Mouse (Mus musculus) MEL (cell line): Measurements from ENCODE around the gene Tnip2. TPM values are rescaled to one million over a fixed set of nuclear protein-coding genes. Genes with fewer than 3 reads are reported as not detected.

Source experiments
- DNase-seq: peaks from one replicate; pipeline ENCODE4 v3.0.0; 2011; ENCODE audit warnings: low read depth, low spot score
- H3K27ac ChIP-seq: 2 replicates; pipeline ENCODE4 v1.5.1; 2012; ENCODE audit warnings: low read depth, mild to moderate bottlenecking, control low read depth, low read length, moderate library complexity; ENCODE audit not compliant: control insufficient read depth
- H3K27me3 ChIP-seq, 2 experiments: fragments of 150-350 bp in 1 of 2; sonication (generic) in 1 of 2; 2 replicates each; pipeline ENCODE4 v1.6.1; 2012; ENCODE audit warnings: low read length in 2 of 2, mild to moderate bottlenecking in 2 of 2, improper control_type of control experiment in 1 of 2, moderate library complexity in 1 of 2; ENCODE audit not compliant: insufficient read depth in 2 of 2, control insufficient read depth in 1 of 2
- H3K36me3 ChIP-seq, 2 experiments: 2 replicates each; pipeline ENCODE4 v1.6.1; 2012 to 2014; ENCODE audit warnings: low read length in 2 of 2, improper control_type of control experiment in 1 of 2, inconsistent platforms in 1 of 2, mild to moderate bottlenecking in 1 of 2; ENCODE audit not compliant: insufficient read depth in 2 of 2, control insufficient read depth in 1 of 2
- H3K4me1 ChIP-seq, 2 experiments: fragments of 150-350 bp in 1 of 2; sonication (generic) in 1 of 2; 2 replicates each; pipeline ENCODE4 v1.6.1; 2012; ENCODE audit warnings: low read length in 2 of 2, improper control_type of control experiment in 1 of 2, mild to moderate bottlenecking in 1 of 2; ENCODE audit not compliant: insufficient read depth in 2 of 2, control insufficient read depth in 1 of 2
- H3K4me3 ChIP-seq, 2 experiments: fragments of 150-350 bp in 1 of 2; sonication (generic) in 1 of 2; 2 replicates each; pipeline ENCODE4 v1.5.1; 2012; ENCODE audit warnings: low read depth in 2 of 2, low read length in 2 of 2, mild to moderate bottlenecking in 2 of 2, moderate library complexity in 2 of 2, control low read depth in 1 of 2, improper control_type of control experiment in 1 of 2; ENCODE audit not compliant: control insufficient read depth in 1 of 2, insufficient read depth in 1 of 2
- H3K79me2 ChIP-seq: 2 replicates; pipeline ENCODE4 v1.6.1; 2012; ENCODE audit warnings: mild to moderate bottlenecking, low read length, moderate library complexity; ENCODE audit not compliant: control insufficient read depth, poor library complexity, insufficient read depth
- H3K9ac ChIP-seq: 2 replicates; pipeline ENCODE4 v1.6.1; 2012; ENCODE audit warnings: low read depth, mild to moderate bottlenecking, control low read depth, low read length, moderate library complexity; ENCODE audit not compliant: control insufficient read depth, poor library complexity, severe bottlenecking
- H3K9me3 ChIP-seq: fragments of 150-350 bp; sonication (generic); replicated peaks from 2 replicates; pipeline ENCODE4 v1.6.1; 2012; ENCODE audit warnings: mild to moderate bottlenecking, low read length, improper control_type of control experiment, moderate library complexity; ENCODE audit not compliant: insufficient read depth
- CHD2 ChIP-seq: IDR thresholded peaks from 2 replicates; pipeline ENCODE4 v1.6.1; 2011; ENCODE audit warnings: low read length, improper control_type of control experiment
- CTCF ChIP-seq, 3 experiments: IDR thresholded peaks in 2 of 3; conservative IDR thresholded peaks in 1 of 3; 2 replicates each; pipeline ENCODE4 v1.5.1; 2011 to 2012; ENCODE audit warnings: low read length in 3 of 3, low read depth in 2 of 3, mild to moderate bottlenecking in 2 of 3, improper control_type of control experiment in 1 of 3, inconsistent platforms in 1 of 3, mixed read lengths in 1 of 3, moderate library complexity in 1 of 3; ENCODE audit not compliant: control insufficient read depth in 1 of 3, insufficient read depth in 1 of 3, poor library complexity in 1 of 3, severe bottlenecking in 1 of 3
- E2F4 ChIP-seq: IDR thresholded peaks from 2 replicates; pipeline ENCODE4 v1.6.1; 2011; ENCODE audit warnings: low read depth, low read length, improper control_type of control experiment, borderline replicate concordance
- ELF1 ChIP-seq: IDR thresholded peaks from 2 replicates; pipeline ENCODE4 v1.6.1; 2014; ENCODE audit warnings: low read depth, mild to moderate bottlenecking, inconsistent platforms, low read length, improper control_type of control experiment, moderate library complexity
- EP300 ChIP-seq, 2 experiments: IDR thresholded peaks; 2 replicates each; pipeline ENCODE4 v1.6.1; 2011; ENCODE audit warnings: improper control_type of control experiment in 2 of 2, low read length in 2 of 2, low read depth in 1 of 2, mild to moderate bottlenecking in 1 of 2
- ETS1 ChIP-seq: IDR thresholded peaks from 2 replicates; pipeline ENCODE4 v1.6.1; 2012; ENCODE audit warnings: low read depth, mild to moderate bottlenecking, inconsistent platforms, low read length, improper control_type of control experiment, moderate library complexity
- GABPA ChIP-seq: IDR thresholded peaks from 2 replicates; pipeline ENCODE4 v1.6.1; 2012; ENCODE audit warnings: low read depth, mild to moderate bottlenecking, inconsistent platforms, low read length, improper control_type of control experiment, moderate library complexity
- GATA1 ChIP-seq: IDR thresholded peaks from 2 replicates; pipeline ENCODE4 v1.6.1; 2011; ENCODE audit warnings: low read depth, low read length, improper control_type of control experiment
- JUND ChIP-seq: IDR thresholded peaks from 2 replicates; pipeline ENCODE4 v1.6.1; 2011; ENCODE audit warnings: low read depth, mild to moderate bottlenecking, improper control_type of control experiment, low read length
- MAX ChIP-seq: IDR thresholded peaks from 2 replicates; pipeline ENCODE4 v1.6.1; 2011; ENCODE audit warnings: low read length, improper control_type of control experiment
- MAZ ChIP-seq: IDR thresholded peaks from 2 replicates; pipeline ENCODE4 v1.6.1; 2012; ENCODE audit warnings: low read depth, mild to moderate bottlenecking, inconsistent platforms, low read length, improper control_type of control experiment
- MEF2A ChIP-seq: IDR thresholded peaks from 2 replicates; pipeline ENCODE4 v1.6.1; 2014; ENCODE audit warnings: low read depth, mild to moderate bottlenecking, inconsistent platforms, low read length, improper control_type of control experiment; ENCODE audit not compliant: poor library complexity, insufficient replicate concordance, severe bottlenecking; ENCODE audit errors: extremely low read depth
- MYC ChIP-seq: IDR thresholded peaks from 2 replicates; pipeline ENCODE4 v1.6.1; 2011; ENCODE audit warnings: low read depth, mild to moderate bottlenecking, low read length, improper control_type of control experiment, moderate library complexity
- NELFE ChIP-seq: IDR thresholded peaks from 2 replicates; pipeline ENCODE4 v1.6.1; 2011; ENCODE audit warnings: low read depth, low read length, improper control_type of control experiment
- POLR2A ChIP-seq, 2 experiments: IDR thresholded peaks; 2 replicates each; pipeline ENCODE4 v1.6.1; 2011 to 2012; ENCODE audit warnings: low read length in 2 of 2, mild to moderate bottlenecking in 2 of 2, control low read depth in 1 of 2, improper control_type of control experiment in 1 of 2, low read depth in 1 of 2, moderate library complexity in 1 of 2; ENCODE audit not compliant: control insufficient read depth in 1 of 2, insufficient read depth in 1 of 2, poor library complexity in 1 of 2
- POLR2AphosphoS2 ChIP-seq: IDR thresholded peaks from 2 replicates; pipeline ENCODE4 v1.6.1; 2011; ENCODE audit warnings: low read length, improper control_type of control experiment
- POLR2AphosphoS5 ChIP-seq: IDR thresholded peaks from 2 replicates; pipeline ENCODE4 v1.6.1; 2012; ENCODE audit warnings: low read depth, borderline replicate concordance, mild to moderate bottlenecking, inconsistent platforms, low read length, moderate library complexity, mixed read lengths
- RCOR1 ChIP-seq: IDR thresholded peaks from 2 replicates; pipeline ENCODE4 v1.6.1; 2012; ENCODE audit warnings: low read depth, mild to moderate bottlenecking, inconsistent platforms, low read length, improper control_type of control experiment
- SMC3 ChIP-seq: IDR thresholded peaks from 2 replicates; pipeline ENCODE4 v1.6.1; 2011; ENCODE audit warnings: low read depth, low read length, improper control_type of control experiment
- TBP ChIP-seq: IDR thresholded peaks from 2 replicates; pipeline ENCODE4 v1.8.0; 2011; ENCODE audit warnings: low read depth, low read length, improper control_type of control experiment
- USF1 ChIP-seq: IDR thresholded peaks from 2 replicates; pipeline ENCODE4 v1.6.1; 2014; ENCODE audit warnings: low read depth, mild to moderate bottlenecking, inconsistent platforms, low read length, improper control_type of control experiment, moderate library complexity
- USF2 ChIP-seq, 2 experiments: IDR thresholded peaks; 2 replicates each; pipeline ENCODE4 v1.6.1; 2011 to 2012; ENCODE audit warnings: improper control_type of control experiment in 2 of 2, low read length in 2 of 2, borderline replicate concordance in 1 of 2, inconsistent platforms in 1 of 2, low read depth in 1 of 2, mild to moderate bottlenecking in 1 of 2; ENCODE audit not compliant: insufficient read depth in 1 of 2
- ZC3H11A ChIP-seq: IDR thresholded peaks from 2 replicates; pipeline ENCODE4 v1.6.1; 2012; ENCODE audit warnings: low read depth, mild to moderate bottlenecking, inconsistent platforms, low read length, improper control_type of control experiment
- ZNF384 ChIP-seq: IDR thresholded peaks from 2 replicates; pipeline ENCODE4 v1.6.1; 2012; ENCODE audit warnings: low read depth, mild to moderate bottlenecking, inconsistent platforms, low read length, improper control_type of control experiment
- polyA plus RNA-seq, 2 experiments: library from polyadenylated mRNA; stranded (reverse) in 1 of 2; unstranded in 1 of 2; fragments of >175 nt in 1 of 2; fragments of >200 nt in 1 of 2; gene quantifications; 2 replicates each; pipeline versions ENCODE4 v1.2.1 to v1.2.4; 2012; ENCODE audit warnings: low replicate concordance in 2 of 2, low read depth in 1 of 2; ENCODE audit not compliant: insufficient read length in 2 of 2, insufficient read depth in 1 of 2, missing spikeins in 1 of 2
- total RNA-seq: library from RNA; depleted of rRNA; stranded (reverse); fragments of 300-350 nt; gene quantifications from 2 replicates; pipeline ENCODE4 v1.2.3, GENCODE M21; 2012

Gene Tnip2
- total and polyA plus RNA-seq, 3 experiments = 27.0 to 89.4 (median 30.6) TPM

- H3K79me2 ChIP-seq = no peaks in the 10 kb centered on the region
- DNase-seq = no peak
- no peak overlapping the region for H3K27ac ChIP-seq
- no peaks in the 10 kb centered on the region for H3K27me3 ChIP-seq
- H3K9me3 ChIP-seq = no peaks in the 10 kb centered on the region
- H3K36me3 ChIP-seq = no peaks in the 10 kb centered on the region
- H3K4me1 ChIP-seq = peaks cover 0 to 5% of the 10 kb centered on the region in 2 experiments; a peak in 1 of 4 replicates
- H3K9ac ChIP-seq = no peak overlapping the region
- H3K4me3 ChIP-seq = no peak overlapping the region
- TF ChIP-seq E2F4 = no peak
- TF ChIP-seq MYC = no peak
- no peak; the same call in 1 of the 2 replicates for TF ChIP-seq POLR2AphosphoS2
- TF ChIP-seq ZNF384 = no peak
Observed at GRCm38 (mm10) chr5:34487320-34488090, 26.3 kb downstream of the Tnip2 start.

GRCm38 (mm10) chr5:34485731-34486130 lies 28.1 kb downstream of the Tnip2 start:
- H3K36me3 ChIP-seq = no peaks in the 10 kb centered on the region
- H3K27ac ChIP-seq = no peak overlapping the region
- H3K27me3 ChIP-seq = no peaks in the 10 kb centered on the region
- H3K4me1 ChIP-seq = peaks cover 0 to 5% of the 10 kb centered on the region in 2 experiments; a peak in 1 of 4 replicates
- H3K79me2 ChIP-seq = no peaks in the 10 kb centered on the region
- no peak overlapping the region for H3K9ac ChIP-seq
- no peaks in the 10 kb centered on the region for H3K9me3 ChIP-seq
- no peak overlapping the region for H3K4me3 ChIP-seq
- no peak for TF ChIP-seq ZC3H11A
- DNase-seq = no peak

- Histone ChIP-seq H3K79me2 (no peaks in the 10 kb centered on the region), H3K4me1 (no peaks in the 10 kb centered on the region), H3K9me3 (no peaks in the 10 kb centered on the region), H3K27me3 (no peaks in the 10 kb centered on the region), H3K27ac (no peak overlapping the region), H3K9ac (no peak overlapping the region), H3K4me3 (no peak overlapping the region), H3K36me3 (peaks cover 0 to 15% of the 10 kb centered on the region in 2 experiments; a peak in 2 of 4 replicates)
- peak; percentile 63 for DNase-seq
- no peak for TF ChIP-seq ETS1
- peak; percentile 57; the same call in 1 of the 2 replicates for TF ChIP-seq ZC3H11A
- TF ChIP-seq POLR2AphosphoS5 = no peak
- TF ChIP-seq MEF2A = no peak
- TF ChIP-seq GATA1 = no peak
- peak; percentile 62 for TF ChIP-seq SMC3
- no peak for TF ChIP-seq POLR2AphosphoS2
- no peak for TF ChIP-seq ELF1
- TF ChIP-seq TBP = no peak
- no peak for TF ChIP-seq MAX
- no peak for TF ChIP-seq RCOR1
- TF ChIP-seq CTCF (IDR thresholded peaks at IDR 0.05 in 2 of 3, conservative IDR thresholded peaks at IDR 0.05 in 1 of 3; ENCODE audit: control insufficient read depth in 1 of 3, insufficient read depth in 1 of 3, low read depth in 2 of 3, low read length in 3 of 3, poor library complexity in 1 of 3, severe bottlenecking in 1 of 3) = peak; percentile 26 to 60 (median 36); a peak in 5 of 6 replicates
- no peak for TF ChIP-seq E2F4
- no peak for TF ChIP-seq NELFE
- peak; percentile 83 for TF ChIP-seq MYC
- TF ChIP-seq MAZ = no peak
- no peak for TF ChIP-seq POLR2A (IDR thresholded peaks at IDR 0.05; ENCODE audit: control insufficient read depth in 1 of 2, insufficient read depth in 1 of 2, low read depth in 1 of 2, low read length in 2 of 2, poor library complexity in 1 of 2)
- no peak for TF ChIP-seq CHD2
- TF ChIP-seq USF1 = peak; percentile 43; the same call in 1 of the 2 replicates
- TF ChIP-seq JUND = no peak
- TF ChIP-seq USF2 (IDR thresholded peaks at IDR 0.05; ENCODE audit: borderline replicate concordance in 1 of 2, insufficient read depth in 1 of 2, low read depth in 1 of 2, low read length in 2 of 2) = no peak
- TF ChIP-seq GABPA = no peak
- TF ChIP-seq EP300 (IDR thresholded peaks at IDR 0.05; ENCODE audit: low read depth in 1 of 2, low read length in 2 of 2) = no peak
Observed at GRCm38 (mm10) chr5:34480926-34481325, 32.9 kb downstream of the Tnip2 start.
